Mouse (Mus musculus) heart, postnatal 0 days (tissue): ENCODE data around the gene Dpp10. TPM values are rescaled to one million over a fixed set of nuclear protein-coding genes. Genes with fewer than 3 reads are reported as not detected.

Experiments
- ATAC-seq: fragments of 200-750 bp; cut with Nextera tagmentation; 2 replicates; pipeline ENCODE4 v1.8.0; 2017; ENCODE audit warnings: low read depth, moderate number of reproducible peaks, moderate library complexity; ENCODE audit not compliant: insufficient read depth
- DNase-seq: peaks from one replicate; pipeline ENCODE4 v3.0.0-alpha.2; 2016; ENCODE audit warnings: low spot score
- H3K27ac ChIP-seq: fragments of 300-500 bp; sonication (generic); 2 replicates; pipeline ENCODE4 v1.5.1; 2014; ENCODE audit warnings: low read depth, mild to moderate bottlenecking
- H3K27me3 ChIP-seq: fragments of 300-500 bp; sonication (generic); 2 replicates; pipeline ENCODE4 v1.6.1; 2014; ENCODE audit warnings: low read length, mixed read lengths; ENCODE audit not compliant: control insufficient read depth, insufficient read depth
- H3K36me3 ChIP-seq: fragments of 300-500 bp; sonication (generic); replicated peaks from 2 replicates; pipeline ENCODE4 v1.6.1; 2014; ENCODE audit warnings: low read length, mixed read lengths; ENCODE audit not compliant: control insufficient read depth, insufficient read depth
- H3K4me1 ChIP-seq: fragments of 300-500 bp; sonication (generic); 2 replicates; pipeline ENCODE4 v1.6.1; 2014; ENCODE audit warnings: antibody characterized with exemption; ENCODE audit not compliant: control insufficient read depth, insufficient read depth
- H3K4me2 ChIP-seq: fragments of 300-500 bp; sonication (generic); 2 replicates; pipeline ENCODE4 v1.6.1; 2014; ENCODE audit warnings: low read depth, mild to moderate bottlenecking, low read length, moderate library complexity
- H3K4me3 ChIP-seq: fragments of 300-500 bp; sonication (generic); 2 replicates; pipeline ENCODE4 v1.5.1; 2014; ENCODE audit warnings: low read depth, low read length
- H3K9ac ChIP-seq: fragments of 300-500 bp; sonication (generic); replicated peaks from 2 replicates; pipeline ENCODE4 v1.6.1; 2014; ENCODE audit warnings: low read depth, low read length, mixed read lengths
- H3K9me3 ChIP-seq: fragments of 300-500 bp; sonication (generic); replicated peaks from 2 replicates; pipeline ENCODE4 v1.6.1; 2016; ENCODE audit warnings: low read length; ENCODE audit not compliant: control insufficient read depth
- CTCF ChIP-seq: IDR thresholded peaks from 2 replicates; pipeline ENCODE4 v1.5.1; 2016; ENCODE audit warnings: antibody characterized with exemption, control low read depth, low read depth
- EP300 ChIP-seq: IDR thresholded peaks from 2 replicates; pipeline ENCODE4 v1.6.1; 2016; ENCODE audit warnings: antibody characterized with exemption, low read depth
- WGBS: fragments of 180-500 bp; shearing (Covaris S2); extraction: QIAGEN DNeasy Blood & Tissue Kit; methylation state at CpG from one replicate; pipeline ENCODE4 v1.1.7; 2014; 5-methylcytosine and 5-hydroxymethylcytosine counted together
- polyA plus RNA-seq: library from polyadenylated mRNA; unstranded; fragments of >200 nt; fragmentation: Nextera tagmentation; extraction: Ambion mirVana; gene quantifications from 2 replicates; pipeline ENCODE4 v1.2.1, GENCODE M21; 2015
- total RNA-seq: library from RNA; depleted of rRNA; stranded (reverse); fragments of >200 nt; gene quantifications from 2 replicates; pipeline ENCODE4 v1.2.3, GENCODE M21; 2014; ENCODE audit warnings: low replicate concordance

Gene Dpp10
- total and polyA plus RNA-seq, 2 experiments from 2014 or later: not detected

- Histone ChIP-seq H3K36me3 (no peaks in the 10 kb centered on the region), H3K4me2 (no peak overlapping the region), H3K9ac (no peak overlapping the region), H3K4me1 (no peaks in the 10 kb centered on the region), H3K4me3 (no peak overlapping the region), H3K27me3 (peaks cover 26% of the 10 kb centered on the region), H3K27ac (no peak overlapping the region), H3K9me3 (no peaks in the 10 kb centered on the region)
- TF ChIP-seq CTCF: peak; percentile 38
- TF ChIP-seq EP300: no peak
- DNase-seq (no peak), ATAC-seq (no peak)
- 1% methylated on average over 3 of the region's 3 CpGs for WGBS
These were observed 3.8 kb downstream of the Dpp10 start for GRCm38 (mm10) chr1:124041559-124041958.

- Histone ChIP-seq H3K27ac (no peak overlapping the region), H3K9me3 (no peaks in the 10 kb centered on the region), H3K4me3 (no peak overlapping the region), H3K36me3 (no peaks in the 10 kb centered on the region), H3K27me3 (no peaks in the 10 kb centered on the region), H3K4me2 (no peak overlapping the region), H3K4me1 (no peaks in the 10 kb centered on the region), H3K9ac (no peak overlapping the region)
- ATAC-seq: no peak
- no peak for DNase-seq
- TF ChIP-seq EP300 (no peak), CTCF (no peak)
- WGBS: 49% methylated on average over 4 of the region's 4 CpGs
These were observed 9.9 kb downstream of the Dpp10 start for GRCm38 (mm10) chr1:124035306-124035990.

- no peak for TF ChIP-seq CTCF
- no peak for TF ChIP-seq EP300
- Histone ChIP-seq H3K27ac (no peak overlapping the region), H3K27me3 (no peaks in the 10 kb centered on the region), H3K9ac (no peak overlapping the region), H3K4me2 (no peak overlapping the region), H3K4me3 (no peak overlapping the region), H3K9me3 (no peaks in the 10 kb centered on the region), H3K36me3 (no peaks in the 10 kb centered on the region), H3K4me1 (no peaks in the 10 kb centered on the region)
- no peak for DNase-seq
- WGBS: 59% methylated on average over 6 of the region's 6 CpGs
- ATAC-seq: no peak
These were observed 12.7 kb downstream of the Dpp10 start for GRCm38 (mm10) chr1:124032677-124033076.

- Histone ChIP-seq H3K27ac (no peak overlapping the region), H3K9ac (no peak overlapping the region), H3K4me1 (no peaks in the 10 kb centered on the region), H3K36me3 (no peaks in the 10 kb centered on the region), H3K4me3 (no peak overlapping the region), H3K4me2 (no peak overlapping the region), H3K27me3 (no peaks in the 10 kb centered on the region), H3K9me3 (no peaks in the 10 kb centered on the region)
- TF ChIP-seq CTCF (no peak), EP300 (no peak)
- no peak for DNase-seq
- ATAC-seq: no peak
- WGBS: 52% methylated on average over 2 of the region's 2 CpGs
These were observed 13.4 kb downstream of the Dpp10 start for GRCm38 (mm10) chr1:124031968-124032367.

- TF ChIP-seq EP300: no peak
- no peak for TF ChIP-seq CTCF
- H3K9ac ChIP-seq: no peak overlapping the region
- DNase-seq (no peak), ATAC-seq (no peak)
- H3K4me1 ChIP-seq: no peaks in the 10 kb centered on the region
- no peak overlapping the region for H3K4me2 ChIP-seq
- no peaks in the 10 kb centered on the region for H3K27me3 ChIP-seq
- H3K27ac ChIP-seq: no peak overlapping the region
- WGBS: 81% methylated on average over 6 of the region's 6 CpGs
- no peak overlapping the region for H3K4me3 ChIP-seq
- H3K9me3 ChIP-seq: no peaks in the 10 kb centered on the region
- no peaks in the 10 kb centered on the region for H3K36me3 ChIP-seq
These were observed 42.6 kb downstream of the Dpp10 start for GRCm38 (mm10) chr1:124002797-124003196.

- H3K36me3 ChIP-seq: no peaks in the 10 kb centered on the region
- 79% methylated on average over 3 of the region's 3 CpGs for WGBS
- H3K4me3 ChIP-seq: no peak overlapping the region
- ATAC-seq (no peak), DNase-seq (no peak)
- H3K27me3 ChIP-seq: no peaks in the 10 kb centered on the region
- H3K9me3 ChIP-seq: no peaks in the 10 kb centered on the region
- no peak for TF ChIP-seq EP300
- no peak for TF ChIP-seq CTCF
- no peak overlapping the region for H3K27ac ChIP-seq
- H3K4me2 ChIP-seq: no peak overlapping the region
- H3K9ac ChIP-seq: no peak overlapping the region
- H3K4me1 ChIP-seq: no peaks in the 10 kb centered on the region
These were observed 49.6 kb downstream of the Dpp10 start for GRCm38 (mm10) chr1:123995780-123996179.
